Mouse (Mus musculus): ENCODE results near the gene Asic2.

DNA sequence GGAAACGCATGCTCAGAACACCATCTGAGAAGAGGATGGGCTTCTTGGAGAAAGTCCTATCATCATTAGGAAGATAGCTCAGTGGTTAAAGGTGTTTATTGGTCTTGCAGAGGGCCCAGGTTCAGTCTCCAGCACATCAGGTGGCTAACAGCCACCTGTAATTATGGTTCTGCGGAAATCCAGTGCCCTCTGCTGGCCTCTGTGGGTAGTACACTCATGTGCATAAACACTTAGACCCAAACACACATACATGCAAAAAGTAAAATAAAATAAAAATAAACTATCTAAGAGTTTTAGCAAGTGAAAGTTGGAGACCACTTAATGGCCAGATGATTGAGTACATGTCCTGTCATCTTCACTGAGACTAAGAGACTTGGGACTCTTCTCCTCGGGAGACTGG is 603.8 kb downstream of the Asic2 start:
- no peak for TF ChIP-seq POLR2A (IDR thresholded peaks at IDR 0.05; ENCODE audit: low read depth, low read length)
- no peak for TF ChIP-seq CTCF (conservative IDR thresholded peaks at IDR 0.05; ENCODE audit: insufficient read depth, insufficient read length, low read depth, low read length)
